Mouse (Mus musculus) embryonic stem cell, embryonic (primary cell): Measurements from ENCODE around the gene Dusp1.

Source experiments
- CTCF ChIA-PET, 4 experiments: fragments of 300-600 bp in 2 of 4; fragments of 350-600 bp in 2 of 4; sonication (Branson Sonifier 250); formaldehyde crosslinking; loops; one replicate each; lab custom pipeline; 2022; ENCODE audit warnings: inconsistent platforms in 2 of 4; lab: Charles Lee
- POLR2A ChIA-PET, 4 experiments: fragments of 300-600 bp in 2 of 4; fragments of 350-600 bp in 2 of 4; sonication (Branson Sonifier 250); formaldehyde crosslinking; loops; one replicate each; lab custom pipeline; 2022; ENCODE audit warnings: antibody characterized with exemption in 4 of 4, inconsistent platforms in 1 of 4; lab: Charles Lee

The Dusp1 gene

GRCm38 (mm10) chr17:26462634-26463170 lies 99.2 kb downstream of the Dusp1 start:
- ChIA-PET POLR2A (interaction anchor here in 3 of 4 experiments (0.6 to 3.4 kb wide), 16 partner anchors 10 to 254 kb away, joined by 3 to 22 read pairs (median 4); partner anchors contain the start of gene Atp6v0e (in 1 of the 3)), CTCF (interaction anchor here (0.5 to 3.4 kb wide), 34 partner anchors 10 to 424 kb away, joined by 3 to 40 read pairs (median 3); partner anchors contain the start of gene Atp6v0e (in 1 of the 4))

DNA sequence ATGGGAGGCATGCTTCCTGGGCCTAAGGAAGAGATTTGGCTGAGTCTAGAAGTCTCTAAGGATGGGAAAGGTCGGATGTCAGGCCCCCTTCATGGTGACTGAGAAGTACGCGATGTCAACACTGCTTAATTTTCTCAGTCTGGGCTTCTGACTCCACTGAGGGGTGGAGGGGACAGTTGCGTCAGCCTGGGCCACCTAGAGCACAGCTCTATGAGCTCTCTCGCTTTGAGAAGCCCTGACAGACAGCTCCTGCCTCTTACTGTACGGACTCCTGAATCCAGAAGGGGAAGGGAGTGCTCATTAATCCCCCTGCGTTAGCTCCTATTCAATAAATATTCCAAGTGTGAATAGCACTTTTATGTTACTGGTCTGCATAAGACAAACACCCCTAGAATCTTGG lies 103.9 kb downstream of the Dusp1 start:
- CTCF ChIA-PET, result no interaction called here
- POLR2A ChIA-PET, result no interaction called here

DNA sequence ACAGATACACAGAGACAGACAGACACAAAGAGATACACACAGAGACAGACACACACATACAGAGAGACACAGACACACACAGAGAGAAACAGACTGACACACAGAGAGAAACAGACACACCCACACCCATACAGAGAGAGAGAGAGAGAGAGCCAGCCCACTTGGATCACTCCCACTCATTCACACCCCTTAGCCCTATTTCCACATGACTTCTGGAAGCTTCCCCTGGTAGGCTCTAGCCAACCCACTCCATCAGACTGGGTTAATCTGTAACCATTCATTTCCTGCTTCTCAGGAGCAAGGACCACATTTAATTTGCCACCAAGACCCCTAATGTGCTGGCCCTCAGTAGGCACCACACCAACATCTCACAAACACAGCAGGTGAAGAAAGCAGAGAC lies 104.4 kb downstream of the Dusp1 start:
- POLR2A ChIA-PET, result no interaction called here

More for the DNA sequence above, 104.4 kb downstream of the Dusp1 start:
- CTCF ChIA-PET, result no interaction called here
